In the genomic region with DNA sequence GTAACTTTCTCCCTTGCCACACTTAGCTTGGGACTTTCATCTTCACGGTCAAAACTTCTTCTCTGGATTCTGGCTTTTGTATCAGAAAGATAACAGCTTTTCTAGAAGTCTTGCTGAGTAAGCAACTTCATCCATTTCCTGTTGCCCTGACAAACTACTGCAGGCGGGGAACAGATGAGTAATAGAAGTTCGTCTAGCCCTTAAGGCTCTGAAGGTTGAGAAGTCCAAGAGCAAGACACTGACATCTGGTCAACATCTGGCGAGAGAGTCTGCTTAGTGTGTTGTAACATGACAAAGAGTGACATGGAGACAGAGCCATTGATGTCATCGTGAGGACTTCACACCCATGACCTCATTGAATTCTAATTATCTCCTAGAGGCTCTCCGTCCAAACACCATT, we compare ENCODE assay signal across 18 mouse cellular contexts.
DNase-seq lines count a peak whose midpoint lies in the region; ATAC-seq and TF ChIP-seq lines count a peak whose summit lies in the region.
"Had no signal": no experiment of that assay in that cellular context is flagged by ENCODE, and none has a peak within 500 bp of the region (broad histone marks: within the 10 kb centered on the region; RNA-seq: fewer than 3 reads in every experiment).

No protein-coding gene starts in this region.

- ATAC-seq in kidney, postnatal 0 days (replicated peaks; ENCODE audit: low FRiP score, low read depth): no peak

- no peaks in the 10 kb centered on the region for H3K36me3 ChIP-seq in kidney, postnatal 0 days (ENCODE audit: insufficient read depth, low read length)
- H3K36me3 ChIP-seq: embryonic facial prominence, embryonic 12.5 days; forebrain, embryonic 10.5 days; hindbrain, embryonic 10.5 days; intestine, embryonic 15.5 days; limb, embryonic 15.5 days; lung, embryonic 15.5 days; midbrain, embryonic 10.5 days had no signal

- no peak overlapping the region for H3K27ac ChIP-seq in kidney, postnatal 0 days
- H3K27ac ChIP-seq: embryonic facial prominence, embryonic 12.5 days; forebrain, embryonic 10.5 days; hindbrain, embryonic 10.5 days; layer of hippocampus, adult 2 months; lung, embryonic 15.5 days; midbrain, embryonic 10.5 days had no signal

- 55% methylated on average over 6 of the region's 6 CpGs for WGBS in kidney, postnatal 0 days

- intact Hi-C loops in heart, postnatal 36 days (cut with DNase I): no loop called here

- no peak overlapping the region for H3K4me2 ChIP-seq in kidney, postnatal 0 days (ENCODE audit: low read length)
- H3K4me2 ChIP-seq: embryonic facial prominence, embryonic 12.5 days; intestine, embryonic 15.5 days; limb, embryonic 15.5 days; lung, embryonic 15.5 days had no signal

- H3K9me3 ChIP-seq in kidney, postnatal 0 days (replicated peaks; ENCODE audit: low read length): no peaks in the 10 kb centered on the region
- H3K9me3 ChIP-seq: embryonic facial prominence, embryonic 12.5 days; hindbrain, embryonic 10.5 days; intestine, embryonic 15.5 days; limb, embryonic 15.5 days; lung, embryonic 15.5 days; midbrain, embryonic 10.5 days had no signal

- H3K4me1 ChIP-seq in kidney, postnatal 0 days (replicated peaks; ENCODE audit: insufficient read depth, low read length): no peaks in the 10 kb centered on the region
- H3K4me1 ChIP-seq: hindbrain, embryonic 10.5 days; midbrain, embryonic 10.5 days had no signal

- H3K9ac ChIP-seq in kidney, postnatal 0 days (ENCODE audit: low read depth, low read length): no peak overlapping the region
- H3K9ac ChIP-seq: embryonic facial prominence, embryonic 12.5 days; intestine, embryonic 15.5 days; limb, embryonic 15.5 days; lung, embryonic 15.5 days had no signal

- H3K4me3 ChIP-seq in kidney, postnatal 0 days (replicated peaks; ENCODE audit: low read depth, low read length): no peak overlapping the region
- H3K4me3 ChIP-seq: embryonic facial prominence, embryonic 12.5 days; forebrain, embryonic 10.5 days; hindbrain, embryonic 10.5 days; intestine, embryonic 15.5 days; layer of hippocampus, adult 2 months; limb, embryonic 15.5 days; lung, embryonic 15.5 days; midbrain, embryonic 10.5 days; myocyte had no signal

- TF ChIP-seq CTCF in kidney, postnatal 0 days (IDR thresholded peaks at IDR 0.05; ENCODE audit: low read depth): no peak

- no peaks in the 10 kb centered on the region for H3K27me3 ChIP-seq in kidney, postnatal 0 days (ENCODE audit: insufficient read depth, low read length)
- H3K27me3 ChIP-seq: embryonic facial prominence, embryonic 12.5 days; intestine, embryonic 15.5 days; limb, embryonic 15.5 days; lung, embryonic 15.5 days had no signal

- DNase-seq in embryo, embryonic 10 days (ENCODE audit: low spot score): peak; percentile 53
- no peak for DNase-seq in embryo, embryonic 9.5 days (ENCODE audit: extremely low spot score)
- peak; percentile 50 for DNase-seq in kidney, postnatal 0 days (ENCODE audit: low spot score)
- no peak for DNase-seq in kidney, adult 18-20 months
- DNase-seq in embryo, embryonic 11 days: peak; percentile 39
- peak; percentile 26 to 41 for DNase-seq in heart, postnatal 36 days
- no peak for DNase-seq in liver
- DNase-seq in right cerebral cortex, postnatal 14 days: no peak
- DNase-seq: cerebellum, adult 9-10 months had no signal

Comparison
In these comparisons a context has a peak if more than half of its experiments do, and no peak if none do; other contexts are left out.
1. DNase-seq: peak in embryo, embryonic 10 days (single experiment), kidney, postnatal 0 days (single experiment), embryo, embryonic 11 days (single experiment) and heart, postnatal 36 days (2 of 2); none in embryo, embryonic 9.5 days (single experiment), kidney, adult 18-20 months (single experiment), liver (single experiment) and right cerebral cortex, postnatal 14 days (single experiment).